Mouse (Mus musculus): ENCODE measurements at regions not wholly inside any gene's neighbourhood (a gene's known extent, or its start where the extent isn't known, plus 50 kb on each side); places are given as distances from the start of the nearest gene placed in this dataset.

DNA sequence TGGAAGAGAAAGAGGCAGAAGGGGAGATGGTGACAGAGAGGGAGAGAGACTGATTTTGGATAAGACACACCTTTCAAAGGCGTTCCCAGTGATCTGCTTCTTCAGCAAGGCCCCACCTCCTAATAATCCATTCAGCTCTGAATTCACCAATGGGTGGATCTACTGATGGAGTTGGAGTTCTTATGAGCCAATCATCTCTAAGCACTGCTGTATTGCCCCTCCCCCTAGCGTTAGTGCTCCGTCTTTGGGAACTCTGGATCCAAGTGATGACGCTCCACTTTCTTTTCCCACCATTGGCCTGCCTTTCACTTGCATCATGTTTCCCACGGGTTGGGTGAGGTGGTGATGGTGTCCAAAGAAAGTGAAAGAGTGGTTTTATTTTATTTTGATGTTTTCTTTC, 87.7 kb upstream of the Lsm14a start:
- TF ChIP-seq CTCF (conservative IDR thresholded peaks at IDR 0.05; ENCODE audit: low read length): no peak
- no peak for TF ChIP-seq NANOG (IDR thresholded peaks at IDR 0.05; ENCODE audit: borderline replicate concordance, low read length)
- no peak for TF ChIP-seq POU5F1 (IDR thresholded peaks at IDR 0.05; ENCODE audit: borderline replicate concordance, low read length)
